Mouse (Mus musculus): ENCODE results near the gene Mettl24. TPM values are rescaled to one million over a fixed set of nuclear protein-coding genes. Genes with fewer than 3 reads are reported as not detected.

Mettl24 gene
- polyA plus RNA-seq, 1 experiment from 2014 or later = not detected

DNA sequence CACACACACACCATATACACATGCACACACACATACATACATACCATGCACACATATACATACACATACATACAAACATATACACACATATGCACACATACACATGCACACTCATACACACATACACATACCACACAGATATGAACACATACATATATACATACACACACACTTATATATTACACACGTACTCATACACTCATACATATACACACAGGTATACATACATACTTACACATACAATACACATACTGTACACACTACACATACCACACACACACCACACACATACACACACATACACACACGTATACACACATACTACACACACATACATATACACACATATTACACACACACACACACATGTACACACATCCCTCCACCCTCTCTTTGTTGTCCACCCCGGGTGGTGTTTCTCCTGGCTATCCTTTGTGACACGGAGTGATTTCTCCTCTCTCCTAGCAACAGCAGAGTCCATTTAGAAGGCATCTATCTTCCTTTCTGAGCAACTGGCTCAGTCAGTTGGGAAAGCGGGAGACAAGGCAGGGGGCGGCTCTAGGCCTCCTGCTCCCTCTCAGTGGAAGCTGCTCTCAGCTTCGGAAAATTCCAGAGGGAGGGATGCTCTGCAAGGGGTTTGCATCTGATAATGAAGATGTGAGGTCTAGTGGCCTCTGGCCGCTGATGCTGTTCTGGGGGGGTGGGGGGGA is 10.3 kb upstream of the Mettl24 start:
- no peaks in the 10 kb centered on the region for H3K36me3 ChIP-seq (ENCODE audit: inconsistent target)
- no peaks in the 10 kb centered on the region for H3K79me2 ChIP-seq (ENCODE audit: inconsistent target)
- H3K4me3 ChIP-seq (ENCODE audit: inconsistent target) = no peak overlapping the region
- no peak overlapping the region for H3K27ac ChIP-seq
- WGBS (ENCODE audit: missing documents) = 93% methylated on average over 8 of the region's 8 CpGs

DNA sequence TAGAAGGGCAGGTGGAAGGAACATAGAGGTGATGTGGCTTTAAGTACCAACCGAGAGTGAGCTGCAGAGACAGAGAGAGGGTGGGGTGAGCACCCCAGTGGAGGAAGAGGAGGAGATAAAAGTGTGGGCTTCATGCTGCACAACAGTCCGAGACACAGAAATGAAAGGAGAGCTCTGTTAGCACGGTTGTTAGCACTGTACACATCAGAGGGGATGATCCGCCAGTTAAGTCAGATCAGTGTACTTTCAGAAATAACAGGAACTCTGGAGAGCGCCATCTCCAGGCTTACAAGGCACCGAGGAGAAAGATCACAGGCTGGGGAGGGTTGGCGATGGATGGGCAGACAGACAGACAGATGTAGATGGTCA is 9.8 kb upstream of the Mettl24 start:
- Histone ChIP-seq H3K4me3 (ENCODE audit: inconsistent target) (no peak overlapping the region), H3K36me3 (ENCODE audit: inconsistent target) (no peaks in the 10 kb centered on the region), H3K27ac (no peak overlapping the region), H3K79me2 (ENCODE audit: inconsistent target) (no peaks in the 10 kb centered on the region)
- WGBS (ENCODE audit: missing documents) = 83% methylated on average over 7 of the region's 7 CpGs

DNA sequence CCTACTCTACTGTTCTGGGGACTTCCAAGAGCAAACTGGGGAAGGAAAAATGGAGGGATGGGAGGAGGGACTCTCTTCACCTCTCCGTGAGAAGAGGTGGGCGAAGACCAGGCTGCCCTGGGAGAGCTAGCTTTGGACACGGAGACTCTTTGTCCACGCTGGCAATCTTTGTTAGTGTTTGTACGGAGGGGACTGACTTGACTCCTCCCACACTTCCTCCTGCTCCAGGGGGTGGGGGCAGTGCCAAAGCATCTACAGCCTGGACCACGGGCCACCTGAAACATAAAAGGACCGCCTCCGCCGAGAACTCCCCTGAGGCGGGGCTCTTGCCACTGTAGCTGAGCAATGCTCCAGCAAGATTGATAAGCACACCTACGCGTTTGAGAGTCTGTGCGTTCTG is 8.9 kb upstream of the Mettl24 start:
- H3K79me2 ChIP-seq (ENCODE audit: inconsistent target) = no peaks in the 10 kb centered on the region
- H3K27ac ChIP-seq = no peak overlapping the region
- no peak overlapping the region for H3K4me3 ChIP-seq (ENCODE audit: inconsistent target)
- no peaks in the 10 kb centered on the region for H3K36me3 ChIP-seq (ENCODE audit: inconsistent target)
- 16% methylated on average over 13 of the region's 13 CpGs for WGBS (ENCODE audit: missing documents)

DNA sequence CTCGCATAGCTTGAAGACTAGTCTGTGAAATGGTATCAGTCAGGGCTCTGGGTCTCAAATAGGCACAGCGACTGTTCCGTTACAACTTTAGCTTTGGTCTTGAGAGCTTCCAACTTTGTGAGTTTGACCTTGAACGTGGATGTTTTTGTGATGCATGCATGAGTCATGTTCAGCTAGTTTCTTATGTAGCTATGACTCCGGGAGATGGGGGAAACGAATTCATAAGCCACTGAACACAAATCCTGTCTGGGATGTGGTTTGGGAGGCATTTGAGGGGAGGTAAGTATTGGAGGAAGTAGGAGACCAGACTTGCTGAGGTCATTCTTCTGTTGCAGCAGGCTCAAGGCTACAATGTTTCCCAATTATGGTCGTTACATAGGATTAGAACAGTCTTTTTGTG is 7.2 kb upstream of the Mettl24 start:
- Histone ChIP-seq H3K79me2 (ENCODE audit: inconsistent target) (no peaks in the 10 kb centered on the region), H3K36me3 (ENCODE audit: inconsistent target) (no peaks in the 10 kb centered on the region), H3K27ac (no peak overlapping the region), H3K4me3 (ENCODE audit: inconsistent target) (no peak overlapping the region)
- 17% methylated on average over 7 of the region's 7 CpGs for WGBS (ENCODE audit: missing documents)

- Histone ChIP-seq H3K27ac (no peak overlapping the region), H3K4me3 (ENCODE audit: inconsistent target) (no peak overlapping the region), H3K36me3 (ENCODE audit: inconsistent target) (no peaks in the 10 kb centered on the region), H3K79me2 (ENCODE audit: inconsistent target) (no peaks in the 10 kb centered on the region)
- WGBS (ENCODE audit: missing documents) = 82% methylated on average over 3 of the region's 3 CpGs
Measured at GRCm38 (mm10) chr10:40678477-40678876, 4.6 kb upstream of the Mettl24 start.

- no peaks in the 10 kb centered on the region for H3K79me2 ChIP-seq (ENCODE audit: inconsistent target)
- WGBS (ENCODE audit: missing documents) = 60% methylated on average over 8 of the region's 8 CpGs
- no peak overlapping the region for H3K4me3 ChIP-seq (ENCODE audit: inconsistent target)
- H3K27ac ChIP-seq = no peak overlapping the region
- H3K36me3 ChIP-seq (ENCODE audit: inconsistent target) = no peaks in the 10 kb centered on the region
Measured at GRCm38 (mm10) chr10:40682470-40682869, 612 bp upstream of the Mettl24 start.

GRCm38 (mm10) chr10:40683868-40684253 is 779 bp downstream of the Mettl24 start:
- no peaks in the 10 kb centered on the region for H3K79me2 ChIP-seq (ENCODE audit: inconsistent target)
- H3K4me3 ChIP-seq (ENCODE audit: inconsistent target) = no peak overlapping the region
- WGBS (ENCODE audit: missing documents) = 62% methylated on average over 9 of the region's 9 CpGs
- no peaks in the 10 kb centered on the region for H3K36me3 ChIP-seq (ENCODE audit: inconsistent target)
- H3K27ac ChIP-seq = no peak overlapping the region

GRCm38 (mm10) chr10:40684326-40684725 is 1.2 kb downstream of the Mettl24 start:
- Histone ChIP-seq H3K79me2 (ENCODE audit: inconsistent target) (no peaks in the 10 kb centered on the region), H3K4me3 (ENCODE audit: inconsistent target) (no peak overlapping the region), H3K27ac (no peak overlapping the region), H3K36me3 (ENCODE audit: inconsistent target) (no peaks in the 10 kb centered on the region)
- 96% methylated on average over 7 of the region's 7 CpGs for WGBS (ENCODE audit: missing documents)

- 93% methylated on average over 8 of the region's 8 CpGs for WGBS (ENCODE audit: missing documents)
- Histone ChIP-seq H3K4me3 (ENCODE audit: inconsistent target) (no peak overlapping the region), H3K27ac (no peak overlapping the region), H3K36me3 (ENCODE audit: inconsistent target) (no peaks in the 10 kb centered on the region), H3K79me2 (ENCODE audit: inconsistent target) (no peaks in the 10 kb centered on the region)
Measured at GRCm38 (mm10) chr10:40685641-40686040, 2.6 kb downstream of the Mettl24 start.

- Histone ChIP-seq H3K4me3 (ENCODE audit: inconsistent target) (no peak overlapping the region), H3K36me3 (ENCODE audit: inconsistent target) (no peaks in the 10 kb centered on the region), H3K79me2 (ENCODE audit: inconsistent target) (no peaks in the 10 kb centered on the region), H3K27ac (no peak overlapping the region)
- WGBS (ENCODE audit: missing documents) = 98% methylated on average over 4 of the region's 4 CpGs
Measured at GRCm38 (mm10) chr10:40686976-40687375, 3.9 kb downstream of the Mettl24 start.

- Histone ChIP-seq H3K27ac (no peak overlapping the region), H3K79me2 (ENCODE audit: inconsistent target) (no peaks in the 10 kb centered on the region), H3K36me3 (ENCODE audit: inconsistent target) (no peaks in the 10 kb centered on the region), H3K4me3 (ENCODE audit: inconsistent target) (no peak overlapping the region)
- 92% methylated on average over 2 of the region's 2 CpGs for WGBS (ENCODE audit: missing documents)
Measured at GRCm38 (mm10) chr10:40687407-40687806, 4.3 kb downstream of the Mettl24 start.

DNA sequence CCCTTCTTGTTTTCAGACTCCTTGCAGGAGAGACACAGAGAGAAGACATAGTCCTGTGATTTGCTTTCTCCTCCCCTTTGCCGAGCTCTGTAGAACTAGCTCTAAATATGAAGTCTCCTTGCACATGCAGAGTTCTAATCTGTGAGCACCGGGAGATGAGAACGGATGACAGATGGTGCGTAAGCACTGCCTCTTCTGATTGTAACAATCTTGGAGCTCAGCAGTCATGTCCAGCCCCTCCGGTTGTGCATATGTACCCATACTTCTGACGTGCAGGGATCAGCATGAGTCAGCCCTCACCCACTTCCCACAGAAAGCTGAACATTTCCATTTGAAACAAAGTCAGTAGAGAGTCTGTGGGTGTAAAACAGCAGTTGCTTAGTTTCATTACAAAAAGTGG is 5.2 kb downstream of the Mettl24 start:
- Histone ChIP-seq H3K27ac (no peak overlapping the region), H3K79me2 (ENCODE audit: inconsistent target) (no peaks in the 10 kb centered on the region), H3K36me3 (ENCODE audit: inconsistent target) (no peaks in the 10 kb centered on the region), H3K4me3 (ENCODE audit: inconsistent target) (no peak overlapping the region)
- 91% methylated on average over 6 of the region's 6 CpGs for WGBS (ENCODE audit: missing documents)

DNA sequence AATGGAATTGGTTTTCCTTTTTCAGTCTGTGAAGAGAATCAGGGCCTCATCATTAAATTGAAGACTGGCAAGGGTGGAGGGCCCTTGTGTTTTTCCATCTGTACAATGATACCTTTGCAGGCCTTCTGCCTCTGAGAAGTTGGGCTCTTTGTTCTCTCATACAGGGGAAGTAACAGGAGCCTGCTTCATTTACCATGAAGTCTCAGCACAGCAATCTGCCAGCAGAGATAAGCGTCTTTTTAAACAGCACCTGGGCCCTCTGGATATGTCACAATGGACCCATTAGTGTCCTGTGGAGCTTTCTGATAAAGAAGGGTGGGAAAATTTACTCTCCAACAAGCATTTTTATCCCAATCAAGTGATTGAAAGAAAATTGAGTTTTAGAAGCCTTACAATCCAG is 5.8 kb downstream of the Mettl24 start:
- Histone ChIP-seq H3K79me2 (ENCODE audit: inconsistent target) (no peaks in the 10 kb centered on the region), H3K36me3 (ENCODE audit: inconsistent target) (no peaks in the 10 kb centered on the region), H3K4me3 (ENCODE audit: inconsistent target) (no peak overlapping the region), H3K27ac (no peak overlapping the region)
- WGBS (ENCODE audit: missing documents) = 95% methylated on average over 1 of the region's 1 CpGs

- Histone ChIP-seq H3K27ac (no peak overlapping the region), H3K36me3 (ENCODE audit: inconsistent target) (no peaks in the 10 kb centered on the region), H3K79me2 (ENCODE audit: inconsistent target) (no peaks in the 10 kb centered on the region), H3K4me3 (ENCODE audit: inconsistent target) (no peak overlapping the region)
- 33% methylated on average over 4 of the region's 4 CpGs for WGBS (ENCODE audit: missing documents)
Measured at GRCm38 (mm10) chr10:40698652-40699051, 15.6 kb downstream of the Mettl24 start.

- H3K4me3 ChIP-seq (ENCODE audit: inconsistent target) = no peak overlapping the region
- no peaks in the 10 kb centered on the region for H3K79me2 ChIP-seq (ENCODE audit: inconsistent target)
- no peak overlapping the region for H3K27ac ChIP-seq
- 91% methylated on average over 5 of the region's 7 CpGs for WGBS (ENCODE audit: missing documents)
- H3K36me3 ChIP-seq (ENCODE audit: inconsistent target) = no peaks in the 10 kb centered on the region
Measured at GRCm38 (mm10) chr10:40711127-40711526, 28.0 kb downstream of the Mettl24 start.

- Histone ChIP-seq H3K36me3 (ENCODE audit: inconsistent target) (no peaks in the 10 kb centered on the region), H3K79me2 (ENCODE audit: inconsistent target) (no peaks in the 10 kb centered on the region), H3K27ac (no peak overlapping the region), H3K4me3 (ENCODE audit: inconsistent target) (no peak overlapping the region)
- 73% methylated on average over 9 of the region's 9 CpGs for WGBS (ENCODE audit: missing documents)
Measured at GRCm38 (mm10) chr10:40713018-40713608, 30.0 kb downstream of the Mettl24 start.

Measured in macrophage (primary cell).